Mouse (Mus musculus) heart, adult 2 months (tissue): ENCODE measurements at regions not wholly inside any gene's neighbourhood (a gene's known extent, or its start where the extent isn't known, plus 50 kb on each side); places are given as distances from the start of the nearest gene placed in this dataset.

ENCODE experiments used
- DNase-seq, 2 experiments: peaks; one replicate each; pipeline ENCODE4 v3.0.0; 2021
- H3K27ac ChIP-seq: fragments of 200-600 bp; 2 replicates; pipeline ENCODE4 v1.8.1; 2022
- H3K27me3 ChIP-seq: fragments of 200-500 bp; 2 replicates; pipeline ENCODE4 v1.6.1; 2012; ENCODE audit warnings: mild to moderate bottlenecking, low read length, inconsistent platforms, mixed read lengths; ENCODE audit not compliant: control insufficient read depth, insufficient read depth
- H3K36me3 ChIP-seq: fragments of 200-500 bp; 2 replicates; pipeline ENCODE4 v1.6.1; 2012; ENCODE audit warnings: low read length, inconsistent platforms; ENCODE audit not compliant: control insufficient read depth, insufficient read depth
- H3K4me1 ChIP-seq: fragments of 200-500 bp; 2 replicates; pipeline ENCODE4 v1.6.1; 2011; ENCODE audit warnings: low read length; ENCODE audit not compliant: control insufficient read depth, insufficient read depth
- H3K4me3 ChIP-seq: fragments of 200-600 bp; 2 replicates; pipeline ENCODE4 v1.8.1; 2022
- H3K79me2 ChIP-seq: fragments of 200-500 bp; replicated peaks from 2 replicates; pipeline ENCODE4 v1.6.1; 2012; ENCODE audit warnings: mild to moderate bottlenecking, inconsistent platforms, low read length, moderate library complexity, mixed read lengths; ENCODE audit not compliant: control insufficient read depth, insufficient read depth
- H3K9ac ChIP-seq: fragments of 200-500 bp; 2 replicates; pipeline ENCODE4 v1.6.1; 2012; ENCODE audit warnings: low read depth, mild to moderate bottlenecking, control low read depth, inconsistent platforms, low read length, mixed read lengths
- CTCF ChIP-seq: fragments of 200-600 bp; IDR thresholded peaks from 2 replicates; pipeline ENCODE4 v1.8.1; 2022; ENCODE audit warnings: antibody characterized with exemption, mild to moderate bottlenecking, moderate library complexity
- EP300 ChIP-seq: fragments of 200-500 bp; IDR thresholded peaks from 2 replicates; pipeline ENCODE4 v1.6.1; 2011; ENCODE audit warnings: low read depth, low read length, control low read depth; ENCODE audit not compliant: insufficient read depth
- POLR2A ChIP-seq: fragments of 200-500 bp; IDR thresholded peaks from 2 replicates; pipeline ENCODE4 v1.6.1; 2011; ENCODE audit warnings: mild to moderate bottlenecking, low read depth, low read length, control low read depth; ENCODE audit not compliant: insufficient read depth
- WGBS: fragments of 180-500 bp; shearing (Covaris S2); methylation state at CpG from one replicate; pipeline ENCODE4 v1.1.7; 2018; 5-methylcytosine and 5-hydroxymethylcytosine counted together
- intact Hi-C: fragments of 180-260 bp; cut with DNase I; formaldehyde crosslinking; loops from one replicate; pipeline ENCODE4 v1.15.1; 2025

DNA sequence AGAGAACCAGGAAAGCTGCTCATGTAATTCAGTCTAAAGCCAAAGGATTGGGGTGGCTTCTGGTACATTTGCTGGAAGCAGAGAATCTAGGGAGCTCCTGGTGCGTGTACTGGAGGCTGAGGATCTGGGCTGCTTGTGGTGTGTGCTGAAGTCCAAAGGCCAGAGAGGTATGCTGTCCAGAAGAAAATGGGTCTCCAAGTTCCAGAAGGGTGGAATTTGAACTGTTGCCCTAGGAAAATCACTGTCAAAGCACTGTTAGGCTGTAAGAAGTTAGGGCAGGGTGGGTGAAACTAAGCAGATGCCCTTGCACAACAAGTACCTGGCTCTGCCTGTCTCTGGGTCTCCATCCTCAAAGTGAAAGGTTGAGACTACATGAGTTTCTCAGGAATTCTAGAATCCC is 201.9 kb upstream of the Serp2 start:
- Histone ChIP-seq H3K79me2 (no peaks in the 10 kb centered on the region), H3K4me1 (peaks cover 6% of the 10 kb centered on the region), H3K36me3 (no peaks in the 10 kb centered on the region), H3K27ac (no peak overlapping the region), H3K9ac (no peak overlapping the region), H3K4me3 (no peak overlapping the region), H3K27me3 (no peaks in the 10 kb centered on the region)
- 90% methylated on average over 1 of the region's 1 CpGs for WGBS
- TF ChIP-seq EP300 (no peak), CTCF (no peak), POLR2A (no peak)
- intact Hi-C loops = no loop called here
- DNase-seq = no peak

DNA sequence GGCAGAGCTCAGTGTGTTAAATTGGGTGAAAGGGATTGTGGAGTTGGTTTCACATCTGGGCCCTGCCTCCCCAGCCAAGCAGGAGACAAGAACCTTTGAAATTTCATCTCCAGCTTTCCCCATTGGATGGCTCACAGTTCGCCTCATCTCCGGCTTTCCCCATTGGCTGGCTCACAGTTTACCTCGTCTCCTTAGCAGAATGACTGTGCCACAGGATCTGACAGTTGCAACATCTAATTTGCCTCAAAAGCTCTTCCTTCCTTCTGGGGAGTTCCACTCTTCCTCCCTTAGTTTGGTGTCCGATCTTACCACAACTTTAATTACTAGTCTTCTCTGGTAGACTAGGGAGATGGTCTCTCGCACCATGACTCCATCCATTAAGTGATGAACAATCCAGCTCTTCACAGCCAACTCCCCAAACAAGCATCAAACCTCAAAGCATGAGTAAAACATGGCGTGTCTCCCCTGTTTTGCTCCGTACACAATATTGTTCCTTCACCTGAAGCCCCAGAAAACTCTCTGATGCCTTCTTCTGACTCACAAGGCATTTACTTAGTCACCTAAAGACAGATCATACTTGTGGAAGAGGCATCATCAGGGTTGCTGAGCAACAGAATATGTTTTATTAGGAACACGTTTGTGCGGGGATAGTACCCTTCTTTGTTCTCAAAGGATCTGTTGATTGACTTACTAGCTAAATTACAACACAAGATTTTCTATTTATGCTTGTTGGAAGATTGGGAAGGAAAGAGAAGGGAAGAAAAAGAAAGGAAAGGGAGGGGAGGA is 199.1 kb upstream of the Serp2 start:
- 74% methylated on average over 9 of the region's 9 CpGs for whole genome bisulfite sequencing
- Histone ChIP-seq H3K36me3 (no peaks in the 10 kb centered on the region), H3K27ac (no peak overlapping the region), H3K27me3 (no peaks in the 10 kb centered on the region), H3K79me2 (no peaks in the 10 kb centered on the region), H3K4me1 (peaks cover 4% of the 10 kb centered on the region), H3K4me3 (no peak overlapping the region), H3K9ac (no peak overlapping the region)
- DNase-seq = no peak
- TF ChIP-seq POLR2A (no peak), CTCF (no peak), EP300 (no peak)
- intact Hi-C loops = loop anchor here (2.0 kb wide), 1 partner anchor 19 kb away; no protein-coding TSS in a partner anchor

DNA sequence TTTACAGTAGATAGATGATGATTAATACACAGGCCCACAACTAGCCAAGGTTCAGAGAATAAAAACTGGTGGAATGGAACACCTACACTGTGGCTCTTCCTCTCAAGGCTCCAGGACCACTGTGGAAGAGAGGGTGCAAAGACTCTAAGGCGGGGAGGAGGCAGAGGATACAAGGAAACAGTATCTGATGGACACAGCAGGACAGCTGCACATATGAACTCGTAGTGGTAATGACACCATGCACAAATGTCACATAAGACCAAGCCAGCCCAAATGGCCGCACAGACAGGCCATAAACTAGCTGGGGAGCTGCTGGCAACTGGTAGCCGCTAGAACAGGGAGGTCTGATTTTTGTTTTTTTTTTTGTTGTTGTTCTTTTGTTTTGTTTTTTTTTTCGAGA is 197.0 kb upstream of the Serp2 start:
- no peak for DNase-seq
- intact Hi-C loops = no loop called here
- no peaks in the 10 kb centered on the region for H3K27me3 ChIP-seq
- WGBS = 89% methylated on average over 5 of the region's 5 CpGs
- H3K27ac ChIP-seq = no peak overlapping the region
- no peaks in the 10 kb centered on the region for H3K36me3 ChIP-seq
- no peak for TF ChIP-seq CTCF
- TF ChIP-seq POLR2A = no peak
- TF ChIP-seq EP300 = no peak
- H3K9ac ChIP-seq = no peak overlapping the region
- H3K4me3 ChIP-seq = no peak overlapping the region
- no peaks in the 10 kb centered on the region for H3K79me2 ChIP-seq
- no peaks in the 10 kb centered on the region for H3K4me1 ChIP-seq

DNA sequence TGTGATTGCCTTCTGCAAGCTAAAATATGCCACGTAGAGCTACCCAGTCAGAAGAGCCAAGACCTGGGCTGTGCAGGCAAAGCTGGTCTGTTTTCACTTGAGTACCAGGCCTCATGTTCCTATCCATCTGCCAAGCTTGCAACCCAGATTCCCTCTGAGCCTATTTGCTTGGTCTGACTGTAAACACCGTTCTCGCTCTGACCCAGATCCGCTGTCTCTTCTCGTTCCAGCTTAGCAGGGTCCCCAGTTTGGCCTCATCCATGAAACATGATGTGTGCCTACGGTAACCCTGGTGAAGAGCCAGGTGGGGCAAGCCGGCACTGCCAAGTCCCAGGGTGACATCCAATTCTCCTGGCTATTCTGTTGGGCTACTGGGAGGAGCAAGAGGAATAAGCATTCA is 192.5 kb upstream of the Serp2 start:
- intact Hi-C loops = no loop called here
- no peak overlapping the region for H3K9ac ChIP-seq
- no peaks in the 10 kb centered on the region for H3K36me3 ChIP-seq
- WGBS = 82% methylated on average over 7 of the region's 7 CpGs
- no peaks in the 10 kb centered on the region for H3K79me2 ChIP-seq
- H3K4me1 ChIP-seq = no peaks in the 10 kb centered on the region
- no peak for TF ChIP-seq CTCF
- no peak for TF ChIP-seq POLR2A
- TF ChIP-seq EP300 = no peak
- H3K27ac ChIP-seq = no peak overlapping the region
- DNase-seq = no peak
- H3K27me3 ChIP-seq = no peaks in the 10 kb centered on the region
- H3K4me3 ChIP-seq = no peak overlapping the region

DNA sequence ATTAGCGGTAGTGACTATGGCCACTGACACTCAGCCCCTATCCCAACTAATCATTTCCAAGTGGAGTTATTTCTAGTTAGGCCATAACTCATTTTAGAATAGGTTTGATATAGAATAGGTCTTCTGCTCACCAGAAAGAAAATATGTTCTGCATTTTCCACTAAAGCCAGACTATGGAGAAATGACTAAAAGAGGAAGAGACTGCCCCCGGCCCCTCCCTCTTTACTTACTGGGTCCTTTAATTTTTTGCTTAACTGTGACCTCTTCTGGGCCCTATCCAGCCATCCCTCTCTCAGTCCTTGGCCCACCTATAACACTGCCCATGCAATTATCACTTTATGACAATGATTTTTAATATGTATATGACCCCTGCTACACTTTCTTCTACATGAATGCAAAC is 192.0 kb upstream of the Serp2 start:
- no peak overlapping the region for H3K9ac ChIP-seq
- intact Hi-C loops = no loop called here
- H3K4me3 ChIP-seq = no peak overlapping the region
- no peaks in the 10 kb centered on the region for H3K36me3 ChIP-seq
- no peak overlapping the region for H3K27ac ChIP-seq
- H3K27me3 ChIP-seq = no peaks in the 10 kb centered on the region
- DNase-seq = no peak
- H3K79me2 ChIP-seq = no peaks in the 10 kb centered on the region
- no peaks in the 10 kb centered on the region for H3K4me1 ChIP-seq
- TF ChIP-seq POLR2A (no peak), EP300 (no peak), CTCF (no peak)
- WGBS = 91% methylated on average over 2 of the region's 2 CpGs

DNA sequence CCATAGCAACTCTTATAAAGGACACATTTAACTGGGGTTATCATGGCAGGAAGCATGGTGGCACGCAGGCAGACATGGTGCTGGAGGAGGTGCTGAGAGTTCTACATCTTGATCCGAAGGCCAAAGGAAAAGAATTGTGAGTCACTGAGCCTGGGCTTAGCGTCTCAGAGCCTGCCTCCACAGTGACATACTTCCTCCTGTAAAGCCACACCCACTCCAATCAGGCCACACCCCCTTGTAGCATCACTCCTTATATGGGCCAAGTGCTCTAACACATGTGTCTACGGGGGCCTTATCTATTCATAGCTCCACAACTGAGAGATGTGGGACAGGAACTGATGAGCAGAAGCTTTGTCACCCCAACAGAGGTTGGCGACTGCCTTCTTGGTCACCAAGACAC is 191.1 kb upstream of the Serp2 start:
- H3K27ac ChIP-seq = no peak overlapping the region
- H3K9ac ChIP-seq = no peak overlapping the region
- H3K27me3 ChIP-seq = no peaks in the 10 kb centered on the region
- 83% methylated on average over 5 of the region's 5 CpGs for WGBS
- no peak overlapping the region for H3K4me3 ChIP-seq
- H3K4me1 ChIP-seq = no peaks in the 10 kb centered on the region
- no peaks in the 10 kb centered on the region for H3K36me3 ChIP-seq
- no peak for TF ChIP-seq CTCF
- no peak for TF ChIP-seq POLR2A
- TF ChIP-seq EP300 = no peak
- no peak for DNase-seq
- no peaks in the 10 kb centered on the region for H3K79me2 ChIP-seq
- intact Hi-C loops = no loop called here
